Mouse (Mus musculus): ENCODE results near the gene Slc15a3. TPM values are rescaled to one million over a fixed set of nuclear protein-coding genes. Genes with fewer than 3 reads are reported as not detected.

Slc15a3 gene
- total and polyA plus RNA-seq, 3 experiments = 0.02 to 0.05 TPM; not detected in 1

- no peaks in the 10 kb centered on the region for H3K9me3 ChIP-seq (replicated peaks)
- TF ChIP-seq GATA1 (IDR thresholded peaks at IDR 0.05; ENCODE audit: borderline replicate concordance, low read length) (no peak), TAL1 (conservative IDR thresholded peaks at IDR 0.05; ENCODE audit: low read depth, low read length) (no peak), POLR2AphosphoS5 (IDR thresholded peaks at IDR 0.05; ENCODE audit: insufficient replicate concordance, low read depth, low read length) (no peak), CTCF (IDR thresholded peaks at IDR 0.05; ENCODE audit: low read depth, low read length) (no peak), GATA2 (IDR thresholded peaks at IDR 0.05; ENCODE audit: borderline replicate concordance, low read depth, low read length) (no peak)
- no peaks in the 10 kb centered on the region for H3K27me3 ChIP-seq (ENCODE audit: insufficient read depth, low read length)
- peaks cover 97% of the 10 kb centered on the region for H3K36me3 ChIP-seq (replicated peaks)
- ATAC-seq (ENCODE audit: extremely low read depth, insufficient number of reproducible peaks, low FRiP score, poor library complexity, severe bottlenecking) = no peak
- H3K4me1 ChIP-seq (ENCODE audit: insufficient read depth, low read depth, low read length) = peaks cover 27% of the 10 kb centered on the region
- no peak for DNase-seq (ENCODE audit: low spot score)
- H3K4me3 ChIP-seq (ENCODE audit: low read depth, low read length) = no peak overlapping the region
These were observed 65.0 kb downstream of the Slc15a3 start for GRCm38 (mm10) chr19:10904512-10904911.

- Histone ChIP-seq H3K27me3 (ENCODE audit: insufficient read depth, low read length) (no peaks in the 10 kb centered on the region), H3K4me1 (ENCODE audit: insufficient read depth, low read depth, low read length) (peaks cover 27% of the 10 kb centered on the region), H3K9me3 (replicated peaks) (no peaks in the 10 kb centered on the region), H3K36me3 (replicated peaks) (peaks cover 93% of the 10 kb centered on the region), H3K4me3 (ENCODE audit: low read depth, low read length) (no peak overlapping the region)
- TF ChIP-seq TAL1 (conservative IDR thresholded peaks at IDR 0.05; ENCODE audit: low read depth, low read length) (no peak), CTCF (IDR thresholded peaks at IDR 0.05; ENCODE audit: low read depth, low read length) (no peak), POLR2AphosphoS5 (IDR thresholded peaks at IDR 0.05; ENCODE audit: insufficient replicate concordance, low read depth, low read length) (no peak), GATA2 (IDR thresholded peaks at IDR 0.05; ENCODE audit: borderline replicate concordance, low read depth, low read length) (no peak), GATA1 (IDR thresholded peaks at IDR 0.05; ENCODE audit: borderline replicate concordance, low read length) (no peak)
- ATAC-seq (ENCODE audit: extremely low read depth, insufficient number of reproducible peaks, low FRiP score, poor library complexity, severe bottlenecking) (no peak; the same call in 1 of the 2 replicates), DNase-seq (ENCODE audit: low spot score) (no peak)
These were observed 65.6 kb downstream of the Slc15a3 start for GRCm38 (mm10) chr19:10904927-10905727.

DNA sequence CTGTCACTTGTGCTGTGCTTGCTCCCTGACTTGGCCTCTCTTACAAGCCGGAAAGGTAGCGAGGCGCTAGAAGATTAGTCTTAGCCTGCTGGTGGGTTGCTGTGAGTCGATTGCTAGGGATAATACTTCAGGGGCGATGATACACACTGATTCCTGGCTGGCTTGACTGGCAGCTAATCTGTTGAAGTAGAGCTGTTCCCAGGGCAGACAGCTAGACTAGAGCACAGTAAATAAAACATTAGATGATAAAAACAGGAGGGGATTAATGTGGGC is 66.1 kb downstream of the Slc15a3 start:
- H3K36me3 ChIP-seq (replicated peaks) = peaks cover 88% of the 10 kb centered on the region

DNA sequence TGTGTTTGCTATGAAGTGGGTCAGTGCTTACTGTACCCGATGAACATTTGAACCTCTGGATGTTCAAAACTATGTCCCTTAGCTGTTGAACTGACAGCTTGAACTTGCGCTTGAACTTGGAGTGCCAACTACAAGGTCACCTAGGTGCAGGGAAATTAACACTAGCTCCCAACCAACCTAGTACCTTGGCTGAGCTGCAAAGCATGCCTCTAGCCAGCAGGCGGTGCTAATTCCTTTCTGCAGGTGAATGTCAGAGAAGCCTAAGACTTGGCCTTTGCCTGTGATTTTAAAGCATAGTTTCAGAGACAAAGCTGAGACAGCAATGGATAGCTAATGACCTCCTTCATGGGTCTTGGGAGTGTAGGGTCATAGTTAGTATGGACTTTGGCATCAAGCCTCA is 68.4 kb downstream of the Slc15a3 start:
- TF ChIP-seq CTCF (IDR thresholded peaks at IDR 0.05; ENCODE audit: low read depth, low read length) (peak; percentile 87), POLR2AphosphoS5 (IDR thresholded peaks at IDR 0.05; ENCODE audit: insufficient replicate concordance, low read depth, low read length) (no peak), GATA1 (IDR thresholded peaks at IDR 0.05; ENCODE audit: borderline replicate concordance, low read length) (no peak), GATA2 (IDR thresholded peaks at IDR 0.05; ENCODE audit: borderline replicate concordance, low read depth, low read length) (no peak), TAL1 (conservative IDR thresholded peaks at IDR 0.05; ENCODE audit: low read depth, low read length) (no peak)
- no peak for ATAC-seq (ENCODE audit: extremely low read depth, insufficient number of reproducible peaks, low FRiP score, poor library complexity, severe bottlenecking)
- Histone ChIP-seq H3K4me3 (ENCODE audit: low read depth, low read length) (no peak overlapping the region), H3K27me3 (ENCODE audit: insufficient read depth, low read length) (no peaks in the 10 kb centered on the region), H3K4me1 (ENCODE audit: insufficient read depth, low read depth, low read length) (peaks cover 15% of the 10 kb centered on the region), H3K9me3 (replicated peaks) (no peaks in the 10 kb centered on the region), H3K36me3 (replicated peaks) (peaks cover 66% of the 10 kb centered on the region)
- DNase-seq (ENCODE audit: low spot score) = peak; percentile 11

More for the DNA sequence above, 66.1 kb downstream of the Slc15a3 start:
- H3K4me1 ChIP-seq (ENCODE audit: insufficient read depth, low read depth, low read length) = peaks cover 23% of the 10 kb centered on the region
- no peaks in the 10 kb centered on the region for H3K27me3 ChIP-seq (ENCODE audit: insufficient read depth, low read length)
- TF ChIP-seq GATA2 (IDR thresholded peaks at IDR 0.05; ENCODE audit: borderline replicate concordance, low read depth, low read length) (no peak), GATA1 (IDR thresholded peaks at IDR 0.05; ENCODE audit: borderline replicate concordance, low read length) (no peak), TAL1 (conservative IDR thresholded peaks at IDR 0.05; ENCODE audit: low read depth, low read length) (no peak), CTCF (IDR thresholded peaks at IDR 0.05; ENCODE audit: low read depth, low read length) (no peak), POLR2AphosphoS5 (IDR thresholded peaks at IDR 0.05; ENCODE audit: insufficient replicate concordance, low read depth, low read length) (no peak)
- ATAC-seq (ENCODE audit: extremely low read depth, insufficient number of reproducible peaks, low FRiP score, poor library complexity, severe bottlenecking) (no peak), DNase-seq (ENCODE audit: low spot score) (no peak)
- H3K9me3 ChIP-seq (replicated peaks) = no peaks in the 10 kb centered on the region
- no peak overlapping the region for H3K4me3 ChIP-seq (ENCODE audit: low read depth, low read length)

Other genes starting within 250 kb of the Slc15a3 start
- gene Ddb1, start 234.4 kb upstream of the Slc15a3 start, total RNA-seq (2014; fragmentation: Nextera tagmentation) = 334 and 389 TPM in 2 replicates
- 516 and 542 TPM in 2 replicates for gene Ddb1, start 234.4 kb upstream of the Slc15a3 start, total RNA-seq (2017)
- 29.5 and 30.8 TPM in 2 replicates for gene Ddb1, start 234.4 kb upstream of the Slc15a3 start, polyA plus RNA-seq (2012)
- 10.9 and 11.7 TPM in 2 replicates for gene Tkfc, start 234.1 kb upstream of the Slc15a3 start, total RNA-seq (2014; fragmentation: Nextera tagmentation)
- 6.7 and 6.8 TPM in 2 replicates for gene Tkfc, start 234.1 kb upstream of the Slc15a3 start, total RNA-seq (2017)
- 2.7 and 4.6 TPM in 2 replicates for gene Tkfc, start 234.1 kb upstream of the Slc15a3 start, polyA plus RNA-seq (2012)
- 1.2 and 1.4 TPM in 2 replicates for gene Vwce, start 205.5 kb upstream of the Slc15a3 start, total RNA-seq (2014; fragmentation: Nextera tagmentation)
- gene Vwce, start 205.5 kb upstream of the Slc15a3 start, total RNA-seq (2017) = 0.06 and 0.16 TPM in 2 replicates
- gene Vwce, start 205.5 kb upstream of the Slc15a3 start, polyA plus RNA-seq (2012) = 0.24 and 0.32 TPM in 2 replicates
- gene Pga5, start 161.7 kb upstream of the Slc15a3 start, total RNA-seq (2014; fragmentation: Nextera tagmentation) = 1.6 and 2.4 TPM in 2 replicates
- 1.6 and 1.9 TPM in 2 replicates for gene Pga5, start 161.7 kb upstream of the Slc15a3 start, total RNA-seq (2017)
- 0.14 TPM in 2 replicates for gene Pga5, start 161.7 kb upstream of the Slc15a3 start, polyA plus RNA-seq (2012)
- gene Vps37c, start 151.0 kb upstream of the Slc15a3 start, total RNA-seq (2014; fragmentation: Nextera tagmentation) = 16.3 and 27.1 TPM in 2 replicates
- gene Vps37c, start 151.0 kb upstream of the Slc15a3 start, total RNA-seq (2017) = 5.2 TPM in 2 replicates
- 34.9 and 40.0 TPM in 2 replicates for gene Vps37c, start 151.0 kb upstream of the Slc15a3 start, polyA plus RNA-seq (2012)
- gene Cd5, start 100.7 kb upstream of the Slc15a3 start, total RNA-seq (2014; fragmentation: Nextera tagmentation) = not detected in 2 replicates
- gene Cd5, start 100.7 kb upstream of the Slc15a3 start, total RNA-seq (2017) = 0.11 and 0.17 TPM in 2 replicates
- not detected in 2 replicates for gene Cd5, start 100.7 kb upstream of the Slc15a3 start, polyA plus RNA-seq (2012)
- not detected in 2 replicates for gene Cd6, start 9.7 kb upstream of the Slc15a3 start, total RNA-seq (2014; fragmentation: Nextera tagmentation)
- gene Cd6, start 9.7 kb upstream of the Slc15a3 start, total RNA-seq (2017) = 0.11 and 0.41 TPM in 2 replicates
- gene Cd6, start 9.7 kb upstream of the Slc15a3 start, polyA plus RNA-seq (2012) = not detected in 2 replicates
- 2.3 TPM in 1 of 2 replicates, not detected in the other for gene Tmem132a, start 30.2 kb downstream of the Slc15a3 start, total RNA-seq (2014; fragmentation: Nextera tagmentation)
- 0.06 and 0.27 TPM in 2 replicates for gene Tmem132a, start 30.2 kb downstream of the Slc15a3 start, total RNA-seq (2017)
- gene Tmem132a, start 30.2 kb downstream of the Slc15a3 start, polyA plus RNA-seq (2012) = 0.01 TPM in 1 of 2 replicates, not detected in the other
- 2.3 and 6.8 TPM in 2 replicates for gene Tmem109, start 42.3 kb downstream of the Slc15a3 start, total RNA-seq (2014; fragmentation: Nextera tagmentation)
- 11.6 and 12.2 TPM in 2 replicates for gene Tmem109, start 42.3 kb downstream of the Slc15a3 start, total RNA-seq (2017)
- 7.7 and 8.5 TPM in 2 replicates for gene Tmem109, start 42.3 kb downstream of the Slc15a3 start, polyA plus RNA-seq (2012)
- 79.4 and 88.8 TPM in 2 replicates for gene Prpf19, start 55.5 kb downstream of the Slc15a3 start, total RNA-seq (2014; fragmentation: Nextera tagmentation)
- 192 and 250 TPM in 2 replicates for gene Prpf19, start 55.5 kb downstream of the Slc15a3 start, total RNA-seq (2017)
- gene Prpf19, start 55.5 kb downstream of the Slc15a3 start, polyA plus RNA-seq (2012) = 81.9 and 89.0 TPM in 2 replicates
- gene Zp1, start 80.9 kb downstream of the Slc15a3 start, total RNA-seq (2014; fragmentation: Nextera tagmentation) = not detected in 2 replicates
- gene Zp1, start 80.9 kb downstream of the Slc15a3 start, total RNA-seq (2017) = not detected in 2 replicates
- gene Zp1, start 80.9 kb downstream of the Slc15a3 start, polyA plus RNA-seq (2012) = 0.03 TPM in 1 of 2 replicates, not detected in the other
- gene Ptgdr2, start 97.4 kb downstream of the Slc15a3 start, total RNA-seq (2014; fragmentation: Nextera tagmentation) = not detected in 2 replicates
- 0.12 TPM in 1 of 2 replicates, not detected in the other for gene Ptgdr2, start 97.4 kb downstream of the Slc15a3 start, total RNA-seq (2017)
- not detected in 2 replicates for gene Ptgdr2, start 97.4 kb downstream of the Slc15a3 start, polyA plus RNA-seq (2012)
- gene Ccdc86, start 109.5 kb downstream of the Slc15a3 start, total RNA-seq (2014; fragmentation: Nextera tagmentation) = 18.8 and 21.2 TPM in 2 replicates
- gene Ccdc86, start 109.5 kb downstream of the Slc15a3 start, total RNA-seq (2017) = 10.0 and 10.1 TPM in 2 replicates
- 45.7 and 51.6 TPM in 2 replicates for gene Ccdc86, start 109.5 kb downstream of the Slc15a3 start, polyA plus RNA-seq (2012)
- gene Ms4a10, start 134.9 kb downstream of the Slc15a3 start, total RNA-seq (2014; fragmentation: Nextera tagmentation) = not detected in 2 replicates
- gene Ms4a10, start 134.9 kb downstream of the Slc15a3 start, total RNA-seq (2017) = not detected in 2 replicates
- gene Ms4a10, start 134.9 kb downstream of the Slc15a3 start, polyA plus RNA-seq (2012) = 0.05 TPM in 1 of 2 replicates, not detected in the other
- gene Ms4a15, start 153.5 kb downstream of the Slc15a3 start, total RNA-seq (2014; fragmentation: Nextera tagmentation) = not detected in 2 replicates
- 0.29 TPM in 1 of 2 replicates, not detected in the other for gene Ms4a15, start 153.5 kb downstream of the Slc15a3 start, total RNA-seq (2017)
- gene Ms4a15, start 153.5 kb downstream of the Slc15a3 start, polyA plus RNA-seq (2012) = 0.29 TPM in 1 of 2 replicates, not detected in the other
- gene Ms4a18, start 178.3 kb downstream of the Slc15a3 start, total RNA-seq (2014; fragmentation: Nextera tagmentation) = not detected in 2 replicates
- gene Ms4a18, start 178.3 kb downstream of the Slc15a3 start, total RNA-seq (2017) = not detected in 2 replicates
- gene Ms4a18, start 178.3 kb downstream of the Slc15a3 start, polyA plus RNA-seq (2012) = not detected in 2 replicates
- gene Ms4a8a, start 241.4 kb downstream of the Slc15a3 start, total RNA-seq (2014; fragmentation: Nextera tagmentation) = not detected in 2 replicates
- gene Ms4a8a, start 241.4 kb downstream of the Slc15a3 start, total RNA-seq (2017) = not detected in 2 replicates
- gene Ms4a8a, start 241.4 kb downstream of the Slc15a3 start, polyA plus RNA-seq (2012) = not detected in 2 replicates

Data from G1E (cell line).